7 mouse cellular contexts compared by ENCODE assay signal in the genomic region with DNA sequence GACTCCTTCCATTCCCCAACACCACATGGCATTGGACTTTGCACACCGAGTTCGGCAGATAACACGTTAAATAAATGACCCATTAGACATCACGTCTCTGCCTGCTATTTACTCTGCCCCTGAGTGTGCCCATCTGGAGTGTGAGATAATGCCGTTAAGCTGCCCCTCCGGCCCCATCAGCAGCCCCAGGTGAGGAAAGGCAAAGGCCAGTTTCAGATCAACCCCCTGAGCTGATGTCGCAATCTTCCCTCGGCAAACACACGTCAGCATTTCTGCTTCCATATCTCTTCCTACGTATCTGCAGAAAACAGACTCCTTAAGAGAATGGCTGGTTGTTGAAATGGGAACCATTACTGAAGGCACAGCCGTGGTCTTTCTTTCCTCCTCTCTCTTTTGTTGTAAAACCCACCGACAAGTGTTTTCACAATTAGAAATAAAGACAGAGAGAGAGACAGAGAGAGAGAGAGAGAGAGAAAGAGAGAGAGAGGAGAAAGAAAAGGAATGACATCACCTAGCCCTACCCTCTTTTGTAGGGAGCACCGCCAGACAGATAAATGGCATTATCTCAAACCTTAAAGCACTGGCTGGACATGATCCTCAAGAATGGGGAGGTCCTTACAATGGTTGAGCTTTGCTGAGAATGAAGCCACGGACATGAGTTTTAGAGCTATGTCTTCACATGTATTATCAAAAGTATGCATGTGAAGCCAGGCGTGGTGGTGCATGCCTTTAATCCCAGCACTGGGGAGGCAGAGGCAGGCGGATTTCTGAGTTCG. TPM values are rescaled to one million over a fixed set of nuclear protein-coding genes. Genes with fewer than 3 reads are reported as not detected.
DNase-seq lines count a peak whose midpoint lies in the region; ATAC-seq and TF ChIP-seq lines count a peak whose summit lies in the region.

No protein-coding gene starts in this region.

- peaks cover 0 to 8% of the 10 kb centered on the region in 2 experiments; a peak in 2 of 4 replicates for H3K4me1 ChIP-seq in MEL (ENCODE audit: control insufficient read depth in 1 of 2, insufficient read depth in 2 of 2, low read length in 2 of 2)
- H3K4me1 ChIP-seq in erythroblast, embryonic 14.5 days (ENCODE audit: control insufficient read depth) = peaks cover 95% of the 10 kb centered on the region

- peak overlapping the region; percentile 6 for H3K9ac ChIP-seq in MEL (ENCODE audit: control insufficient read depth, low read depth, low read length, poor library complexity, severe bottlenecking)

- H3K79me2 ChIP-seq in MEL (ENCODE audit: control insufficient read depth, insufficient read depth, low read length, poor library complexity) = no peaks in the 10 kb centered on the region

- H3K27ac ChIP-seq in MEL (ENCODE audit: control insufficient read depth, low read depth, low read length) = no peak overlapping the region

- no peak for TF ChIP-seq POLR2A in MEL (IDR thresholded peaks at IDR 0.05; ENCODE audit: control insufficient read depth in 1 of 2, insufficient read depth in 1 of 2, low read depth in 1 of 2, low read length in 2 of 2, poor library complexity in 1 of 2)

- no peak for TF ChIP-seq CTCF in MEL (IDR thresholded peaks at IDR 0.05 in 2 of 3, conservative IDR thresholded peaks at IDR 0.05 in 1 of 3; ENCODE audit: control insufficient read depth in 1 of 3, insufficient read depth in 1 of 3, low read depth in 2 of 3, low read length in 3 of 3, poor library complexity in 1 of 3, severe bottlenecking in 1 of 3)

- peak; percentile 55 to 57 for TF ChIP-seq EP300 in MEL (IDR thresholded peaks at IDR 0.05; ENCODE audit: low read depth in 1 of 2, low read length in 2 of 2)

- ATAC-seq in monocyte, adult 5-6 weeks (replicated peaks; ENCODE audit: insufficient number of reproducible peaks, low FRiP score, low TSS enrichment, poor library complexity, severe bottlenecking) = no peak

- H3K9me3 ChIP-seq in MEL (replicated peaks; ENCODE audit: insufficient read depth, low read length) = no peaks in the 10 kb centered on the region
- H3K9me3 ChIP-seq in erythroblast, embryonic 14.5 days (ENCODE audit: control insufficient read depth, low read length) = no peaks in the 10 kb centered on the region

- H3K4me3 ChIP-seq in MEL (ENCODE audit: control insufficient read depth in 1 of 2, insufficient read depth in 1 of 2, low read depth in 2 of 2, low read length in 2 of 2) = peak overlapping the region; percentile 53 to 84
- peak overlapping the region; percentile 57 for H3K4me3 ChIP-seq in erythroblast, embryonic 14.5 days (replicated peaks)

- no peaks in the 10 kb centered on the region for H3K36me3 ChIP-seq in MEL (ENCODE audit: control insufficient read depth in 1 of 2, insufficient read depth in 2 of 2, low read length in 2 of 2)
- H3K36me3 ChIP-seq in erythroblast, embryonic 14.5 days (ENCODE audit: control insufficient read depth) = peaks cover 5% of the 10 kb centered on the region

- no peak for TF ChIP-seq RAD21 in MEL (IDR thresholded peaks at IDR 0.05; ENCODE audit: low read depth, low read length)

- peak; percentile 63 for DNase-seq in MEL (ENCODE audit: low read depth, low spot score)
- DNase-seq in kidney, adult 8-10 months = peak; percentile 33 to 35
- DNase-seq in lung, postnatal 36 days = peak; percentile 58
- DNase-seq in layer of hippocampus, adult 9-10 months (ENCODE audit: low spot score) = no peak
- DNase-seq in gastrocnemius, postnatal 10 days = no peak

- no peaks in the 10 kb centered on the region; a peak in 1 of 4 replicates for H3K27me3 ChIP-seq in MEL (ENCODE audit: control insufficient read depth in 1 of 2, insufficient read depth in 2 of 2, low read length in 2 of 2)
- H3K27me3 ChIP-seq in erythroblast, embryonic 14.5 days (ENCODE audit: control insufficient read depth) = no peaks in the 10 kb centered on the region

TF ChIP-seq in MEL, 35 proteins besides CTCF, POLR2A, EP300 and RAD21:
- no peak for TF ChIP-seq CHD2 (IDR thresholded peaks at IDR 0.05; ENCODE audit: low read length)
- no peak for TF ChIP-seq NRF1 (IDR thresholded peaks at IDR 0.05; ENCODE audit: insufficient read depth, low read depth, low read length, poor library complexity, severe bottlenecking)
- TF ChIP-seq SIN3A (IDR thresholded peaks at IDR 0.05; ENCODE audit: low read length) = 0 out of 2 replicates have a peak, but pooled peaks have one; percentile 17
- TF ChIP-seq MYB (IDR thresholded peaks at IDR 0.05; ENCODE audit: low read depth, low read length) = no peak
- TF ChIP-seq HCFC1 (IDR thresholded peaks at IDR 0.05; ENCODE audit: low read depth, low read length) = no peak
- TF ChIP-seq TCF12 (IDR thresholded peaks at IDR 0.05; ENCODE audit: low read depth, low read length) = 0 out of 2 replicates have a peak, but pooled peaks have one; percentile 23
- no peak for TF ChIP-seq KAT2A (conservative IDR thresholded peaks at IDR 0.05; ENCODE audit: low read depth, low read length)
- no peak for TF ChIP-seq SMC3 (IDR thresholded peaks at IDR 0.05; ENCODE audit: low read depth, low read length)
- TF ChIP-seq USF1 (IDR thresholded peaks at IDR 0.05; ENCODE audit: low read depth, low read length) = no peak
- no peak for TF ChIP-seq ZC3H11A (IDR thresholded peaks at IDR 0.05; ENCODE audit: low read depth, low read length)
- no peak for TF ChIP-seq MAX (IDR thresholded peaks at IDR 0.05; ENCODE audit: low read length)
- TF ChIP-seq JUND (IDR thresholded peaks at IDR 0.05; ENCODE audit: low read depth, low read length) = no peak
- no peak for TF ChIP-seq MYC (IDR thresholded peaks at IDR 0.05; ENCODE audit: low read depth, low read length)
- no peak for TF ChIP-seq GABPA (IDR thresholded peaks at IDR 0.05; ENCODE audit: low read depth, low read length)
- peak; percentile 62; the same call in 1 of the 2 replicates for TF ChIP-seq MAFK (IDR thresholded peaks at IDR 0.05; ENCODE audit: borderline replicate concordance, low read depth, low read length)
- TF ChIP-seq CHD1 (IDR thresholded peaks at IDR 0.05; ENCODE audit: low read depth, low read length) = no peak
- TF ChIP-seq GATA1 (IDR thresholded peaks at IDR 0.05; ENCODE audit: low read depth, low read length) = peak; percentile 67
- no peak for TF ChIP-seq ZNF384 (IDR thresholded peaks at IDR 0.05; ENCODE audit: low read depth, low read length)
- no peak for TF ChIP-seq ELF1 (IDR thresholded peaks at IDR 0.05; ENCODE audit: low read depth, low read length)
- no peak for TF ChIP-seq E2F4 (IDR thresholded peaks at IDR 0.05; ENCODE audit: borderline replicate concordance, low read depth, low read length)
- TF ChIP-seq POLR2AphosphoS5 (IDR thresholded peaks at IDR 0.05; ENCODE audit: borderline replicate concordance, low read depth, low read length) = no peak
- no peak for TF ChIP-seq MAZ (IDR thresholded peaks at IDR 0.05; ENCODE audit: low read depth, low read length)
- no peak for TF ChIP-seq ZKSCAN1 (IDR thresholded peaks at IDR 0.05; ENCODE audit: low read depth, low read length)
- TF ChIP-seq TAL1 (IDR thresholded peaks at IDR 0.05; ENCODE audit: low read length) = peak; percentile 26; the same call in 1 of the 2 replicates
- no peak for TF ChIP-seq UBTF (IDR thresholded peaks at IDR 0.05; ENCODE audit: borderline replicate concordance, insufficient read depth, low read depth, low read length)
- no peak for TF ChIP-seq USF2 (IDR thresholded peaks at IDR 0.05; ENCODE audit: borderline replicate concordance in 1 of 2, insufficient read depth in 1 of 2, low read depth in 1 of 2, low read length in 2 of 2)
- TF ChIP-seq ZMIZ1 (IDR thresholded peaks at IDR 0.05; ENCODE audit: low read depth, low read length) = no peak
- no peak for TF ChIP-seq RCOR1 (IDR thresholded peaks at IDR 0.05; ENCODE audit: low read depth, low read length)
- TF ChIP-seq MEF2A (IDR thresholded peaks at IDR 0.05; ENCODE audit: extremely low read depth, insufficient replicate concordance, low read depth, low read length, poor library complexity, severe bottlenecking) = no peak
- no peak for TF ChIP-seq TBP (IDR thresholded peaks at IDR 0.05; ENCODE audit: low read depth, low read length)
- no peak for TF ChIP-seq BHLHE40 (IDR thresholded peaks at IDR 0.05; ENCODE audit: borderline replicate concordance, low read depth, low read length)
- peak; percentile 57; the same call in 1 of the 2 replicates for TF ChIP-seq ETS1 (IDR thresholded peaks at IDR 0.05; ENCODE audit: low read depth, low read length)
- peak; percentile 33; the same call in 1 of the 2 replicates for TF ChIP-seq MXI1 (IDR thresholded peaks at IDR 0.05; ENCODE audit: low read depth, low read length)
- TF ChIP-seq NELFE (IDR thresholded peaks at IDR 0.05; ENCODE audit: low read depth, low read length) = 0 out of 2 replicates have a peak, but pooled peaks have one; percentile 18
- TF ChIP-seq POLR2AphosphoS2 (IDR thresholded peaks at IDR 0.05; ENCODE audit: low read length) = no peak
TF ChIP-seq in MEL: peak in this region for 8.

RNA-seq across cellular contexts. Expression of a gene that starts 23.2 kb away (rescaled TPM):
- total RNA-seq in MEL (2012; rRNA removed) = 34.1 and 38.2 TPM in 2 replicates
- 10 to 100 TPM in 1 of 2 experiments, not detected in 1; 58.6 TPM for polyA plus RNA-seq in MEL (2012; ENCODE audit: insufficient read depth in 1 of 2, insufficient read length in 2 of 2, low read depth in 1 of 2, low replicate concordance in 2 of 2, missing spikeins in 1 of 2)
- polyA plus RNA-seq in erythroblast, embryonic 14.5 days (2012) = 5.0 and 5.5 TPM in 2 replicates
- 48.1 to 56.6 TPM (median 55.5 TPM) in 3 replicates for total RNA-seq in monocyte, adult 5-6 weeks (2017)
- 10 to 100 TPM; 27.0 to 29.4 TPM for total RNA-seq in gastrocnemius, postnatal 10 days (2021)

RNA-seq across cellular contexts. Expression of a gene that starts 45.1 kb away (rescaled TPM):
- total RNA-seq in MEL (2012; rRNA removed) = not detected in 2 replicates
- polyA plus RNA-seq in MEL (2012; ENCODE audit: insufficient read depth in 1 of 2, insufficient read length in 2 of 2, low read depth in 1 of 2, low replicate concordance in 2 of 2, missing spikeins in 1 of 2) = not detected
- polyA plus RNA-seq in erythroblast, embryonic 14.5 days (2012) = not detected in 2 replicates
- not detected in 3 replicates for total RNA-seq in monocyte, adult 5-6 weeks (2017)
- not detected for total RNA-seq in gastrocnemius, postnatal 10 days (2021)

RNA-seq across cellular contexts. Expression of a gene that starts 47.9 kb away (rescaled TPM):
- total RNA-seq in MEL (2012; rRNA removed) = not detected in 2 replicates
- polyA plus RNA-seq in MEL (2012; ENCODE audit: insufficient read depth in 1 of 2, insufficient read length in 2 of 2, low read depth in 1 of 2, low replicate concordance in 2 of 2, missing spikeins in 1 of 2) = not detected
- not detected in 2 replicates for polyA plus RNA-seq in erythroblast, embryonic 14.5 days (2012)
- total RNA-seq in monocyte, adult 5-6 weeks (2017) = 2.3 TPM in 1 of 3 replicates, not detected in the others
- total RNA-seq in gastrocnemius, postnatal 10 days (2021) = not detected

Comparison
In these comparisons a context has a peak if more than half of its experiments do, and no peak if none do; other contexts are left out.
1. DNase-seq: peak in MEL (single experiment), kidney, adult 8-10 months (2 of 2) and lung, postnatal 36 days (single experiment); none in layer of hippocampus, adult 9-10 months (single experiment) and gastrocnemius, postnatal 10 days (single experiment).